Mouse (Mus musculus): ENCODE data around the gene Smim5. TPM values are rescaled to one million over a fixed set of nuclear protein-coding genes. Genes with fewer than 3 reads are reported as not detected.

Gene Smim5
- polyA plus RNA-seq, 1 experiment from 2014 or later = 1.2 TPM

DNA sequence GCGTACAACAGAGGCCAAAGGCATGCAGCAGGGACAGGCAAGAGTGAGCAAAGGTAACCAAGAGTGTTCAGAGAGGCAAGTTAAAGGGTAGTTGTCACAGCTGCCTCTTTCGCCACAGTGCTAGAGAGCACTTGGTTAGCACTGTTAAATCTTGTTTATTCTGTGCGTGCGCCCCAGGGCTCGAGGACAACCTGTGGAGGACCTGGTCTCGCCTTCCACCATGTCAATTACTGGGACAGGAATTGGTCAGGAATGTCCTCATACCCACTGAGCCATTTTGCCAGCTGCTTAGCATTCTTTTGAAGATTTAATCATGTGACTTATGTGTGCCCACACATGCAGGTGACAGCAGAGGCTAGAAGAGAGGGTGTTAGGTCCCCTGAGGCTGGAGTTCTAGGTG is 10.6 kb upstream of the Smim5 start:
- 0 out of 2 replicates have a peak, but pooled peaks cover 2% of the 10 kb centered on the region for H3K4me1 ChIP-seq (replicated peaks; ENCODE audit: control insufficient read depth, insufficient read depth, low read length)
- no peaks in the 10 kb centered on the region for H3K27me3 ChIP-seq (replicated peaks; ENCODE audit: control insufficient read depth, insufficient read depth, low read length)
- H3K4me2 ChIP-seq (ENCODE audit: low read length) = no peak overlapping the region
- H3K36me3 ChIP-seq (ENCODE audit: control insufficient read depth, insufficient read depth) = no peaks in the 10 kb centered on the region; the same call in 1 of the 2 replicates
- H3K27ac ChIP-seq (ENCODE audit: low read length) = no peak overlapping the region
- H3K9ac ChIP-seq (replicated peaks; ENCODE audit: low read depth, low read length) = no peak overlapping the region
- ATAC-seq = no peak
- WGBS = 91% methylated on average over 6 of the region's 6 CpGs
- H3K9me3 ChIP-seq (ENCODE audit: control insufficient read depth, low read length) = no peaks in the 10 kb centered on the region
- no peak overlapping the region for H3K4me3 ChIP-seq (replicated peaks; ENCODE audit: low read length)

DNA sequence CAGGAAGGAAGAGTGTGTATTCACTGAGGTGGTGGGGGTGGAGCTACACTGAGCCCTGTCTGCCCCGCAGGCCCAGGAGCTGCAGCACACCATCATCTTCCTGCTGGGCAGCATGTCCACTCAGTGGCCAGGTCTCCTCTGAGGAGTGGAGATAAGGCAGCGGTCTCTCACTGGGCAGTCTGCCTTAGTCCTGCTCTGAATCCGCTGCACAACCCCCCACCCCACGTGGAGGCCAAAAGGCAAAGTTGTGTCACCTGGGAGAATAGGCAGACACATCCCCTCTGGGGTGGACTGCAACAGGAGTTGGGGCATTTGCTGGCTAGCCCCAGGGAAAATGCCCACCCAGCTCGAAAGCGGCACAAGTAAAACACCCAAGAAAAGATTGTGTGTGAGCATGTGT is 7.6 kb upstream of the Smim5 start:
- H3K9ac ChIP-seq (replicated peaks; ENCODE audit: low read depth, low read length) = no peak overlapping the region
- H3K4me2 ChIP-seq (ENCODE audit: low read length) = no peak overlapping the region
- H3K27ac ChIP-seq (ENCODE audit: low read length) = no peak overlapping the region
- H3K4me1 ChIP-seq (replicated peaks; ENCODE audit: control insufficient read depth, insufficient read depth, low read length) = 0 out of 2 replicates have a peak, but pooled peaks cover 2% of the 10 kb centered on the region
- no peaks in the 10 kb centered on the region for H3K9me3 ChIP-seq (ENCODE audit: control insufficient read depth, low read length)
- peaks cover 3% of the 10 kb centered on the region; the same call in 1 of the 2 replicates for H3K36me3 ChIP-seq (ENCODE audit: control insufficient read depth, insufficient read depth)
- 55% methylated on average over 6 of the region's 6 CpGs for WGBS
- no peaks in the 10 kb centered on the region for H3K27me3 ChIP-seq (replicated peaks; ENCODE audit: control insufficient read depth, insufficient read depth, low read length)
- ATAC-seq = no peak
- H3K4me3 ChIP-seq (replicated peaks; ENCODE audit: low read length) = no peak overlapping the region

- Histone ChIP-seq H3K27me3 (replicated peaks; ENCODE audit: control insufficient read depth, insufficient read depth, low read length) (no peaks in the 10 kb centered on the region), H3K9ac (replicated peaks; ENCODE audit: low read depth, low read length) (no peak overlapping the region), H3K4me2 (ENCODE audit: low read length) (no peak overlapping the region), H3K4me1 (replicated peaks; ENCODE audit: control insufficient read depth, insufficient read depth, low read length) (0 out of 2 replicates have a peak, but pooled peaks cover under 1% of the 10 kb centered on the region), H3K36me3 (ENCODE audit: control insufficient read depth, insufficient read depth) (peaks cover 3% of the 10 kb centered on the region; the same call in 1 of the 2 replicates), H3K9me3 (ENCODE audit: control insufficient read depth, low read length) (no peaks in the 10 kb centered on the region), H3K4me3 (replicated peaks; ENCODE audit: low read length) (no peak overlapping the region), H3K27ac (ENCODE audit: low read length) (no peak overlapping the region)
- ATAC-seq = no peak
- 87% methylated on average over 9 of the region's 9 CpGs for WGBS
Measured at GRCm38 (mm10) chr11:115893071-115893470, 6.7 kb upstream of the Smim5 start.

DNA sequence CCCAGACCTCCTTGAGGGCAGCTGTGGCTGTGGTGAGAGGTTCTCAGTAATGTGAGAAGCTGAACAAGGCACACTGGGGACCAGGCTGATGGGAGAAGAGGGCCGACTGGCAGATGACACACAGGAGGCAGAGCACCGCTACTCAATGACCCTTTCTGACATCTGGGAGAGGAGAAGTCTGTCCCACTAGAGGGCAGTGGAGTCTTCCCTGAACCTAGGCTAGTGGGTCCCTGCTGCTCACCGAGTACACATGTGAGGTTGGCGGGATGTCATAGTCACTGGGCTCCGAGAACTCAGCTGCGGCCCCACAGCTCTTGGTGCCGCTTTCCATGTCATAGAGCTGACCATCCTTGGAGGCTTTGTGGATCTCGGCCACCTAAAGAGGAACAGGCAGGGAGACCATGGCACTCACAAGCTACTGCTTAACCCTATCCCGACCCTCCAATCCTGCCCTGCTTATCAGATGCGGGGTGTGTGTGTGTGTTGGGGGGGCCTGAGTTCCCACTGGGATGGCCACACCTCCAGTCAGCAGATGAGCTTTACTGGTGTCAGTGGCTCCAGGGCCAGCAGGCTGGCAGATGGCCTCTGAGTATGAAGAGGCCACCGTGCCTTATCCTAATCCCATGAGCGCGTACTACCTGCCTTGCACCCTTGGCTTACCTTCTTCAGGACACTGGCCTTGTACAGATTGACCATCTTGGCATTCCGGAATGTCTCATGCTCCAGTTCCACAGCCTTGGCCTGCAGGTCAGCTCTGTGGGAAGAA is 4.8 kb upstream of the Smim5 start:
- no peak overlapping the region for H3K4me2 ChIP-seq (ENCODE audit: low read length)
- H3K9me3 ChIP-seq (ENCODE audit: control insufficient read depth, low read length) = no peaks in the 10 kb centered on the region
- H3K4me3 ChIP-seq (replicated peaks; ENCODE audit: low read length) = no peak overlapping the region
- H3K9ac ChIP-seq (replicated peaks; ENCODE audit: low read depth, low read length) = no peak overlapping the region
- no peak for ATAC-seq
- H3K27ac ChIP-seq (ENCODE audit: low read length) = no peak overlapping the region
- no peaks in the 10 kb centered on the region for H3K4me1 ChIP-seq (replicated peaks; ENCODE audit: control insufficient read depth, insufficient read depth, low read length)
- 80% methylated on average over 14 of the region's 14 CpGs for WGBS
- peaks cover 3% of the 10 kb centered on the region; the same call in 1 of the 2 replicates for H3K36me3 ChIP-seq (ENCODE audit: control insufficient read depth, insufficient read depth)
- no peaks in the 10 kb centered on the region for H3K27me3 ChIP-seq (replicated peaks; ENCODE audit: control insufficient read depth, insufficient read depth, low read length)

DNA sequence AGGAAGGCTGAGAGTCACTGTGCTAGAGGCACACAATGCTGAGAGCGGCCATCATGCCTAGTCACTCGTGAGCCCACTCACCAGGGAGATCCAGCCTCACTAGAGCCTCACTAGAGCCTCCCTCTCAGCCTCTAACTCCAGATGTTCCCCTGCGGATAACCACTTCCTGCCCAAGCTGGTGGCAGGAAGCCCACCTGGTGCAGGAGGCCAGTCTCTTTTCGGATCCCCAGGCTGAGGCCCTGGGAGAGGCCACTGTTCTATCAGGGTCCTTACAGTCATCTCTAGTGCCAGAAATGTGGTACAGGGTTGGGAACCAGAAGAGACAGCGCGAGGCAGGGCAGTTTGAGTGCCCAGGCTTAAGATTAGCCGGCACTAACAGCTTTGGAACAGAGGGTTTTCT is 1.3 kb upstream of the Smim5 start:
- Histone ChIP-seq H3K27ac (ENCODE audit: low read length) (no peak overlapping the region), H3K9me3 (ENCODE audit: control insufficient read depth, low read length) (no peaks in the 10 kb centered on the region), H3K36me3 (ENCODE audit: control insufficient read depth, insufficient read depth) (peaks cover 3% of the 10 kb centered on the region; the same call in 1 of the 2 replicates), H3K4me1 (replicated peaks; ENCODE audit: control insufficient read depth, insufficient read depth, low read length) (no peaks in the 10 kb centered on the region), H3K9ac (replicated peaks; ENCODE audit: low read depth, low read length) (no peak overlapping the region), H3K27me3 (replicated peaks; ENCODE audit: control insufficient read depth, insufficient read depth, low read length) (no peaks in the 10 kb centered on the region), H3K4me3 (replicated peaks; ENCODE audit: low read length) (no peak overlapping the region), H3K4me2 (ENCODE audit: low read length) (no peak overlapping the region)
- 95% methylated on average over 7 of the region's 7 CpGs for WGBS
- ATAC-seq = no peak

- Histone ChIP-seq H3K4me2 (ENCODE audit: low read length) (no peak overlapping the region), H3K9ac (replicated peaks; ENCODE audit: low read depth, low read length) (no peak overlapping the region), H3K27ac (ENCODE audit: low read length) (no peak overlapping the region), H3K4me1 (replicated peaks; ENCODE audit: control insufficient read depth, insufficient read depth, low read length) (no peaks in the 10 kb centered on the region), H3K9me3 (ENCODE audit: control insufficient read depth, low read length) (no peaks in the 10 kb centered on the region), H3K36me3 (ENCODE audit: control insufficient read depth, insufficient read depth) (0 out of 2 replicates have a peak, but pooled peaks cover 3% of the 10 kb centered on the region), H3K27me3 (replicated peaks; ENCODE audit: control insufficient read depth, insufficient read depth, low read length) (no peaks in the 10 kb centered on the region), H3K4me3 (replicated peaks; ENCODE audit: low read length) (no peak overlapping the region)
- WGBS = 13% methylated on average over 4 of the region's 4 CpGs
- no peak for ATAC-seq
Measured at GRCm38 (mm10) chr11:115898886-115899285, 880 bp upstream of the Smim5 start.

- Histone ChIP-seq H3K4me2 (ENCODE audit: low read length) (no peak overlapping the region), H3K9ac (replicated peaks; ENCODE audit: low read depth, low read length) (no peak overlapping the region)
- WGBS = 79% methylated on average over 8 of the region's 8 CpGs
Measured at GRCm38 (mm10) chr11:115900561-115901337, 983 bp downstream of the Smim5 start.

GRCm38 (mm10) chr11:115901338-115902161 is 1.8 kb downstream of the Smim5 start:
- Histone ChIP-seq H3K4me2 (ENCODE audit: low read length) (no peak overlapping the region), H3K4me3 (replicated peaks; ENCODE audit: low read length) (no peak overlapping the region), H3K9ac (replicated peaks; ENCODE audit: low read depth, low read length) (no peak overlapping the region), H3K36me3 (ENCODE audit: control insufficient read depth, insufficient read depth) (no peaks in the 10 kb centered on the region), H3K27ac (ENCODE audit: low read length) (no peak overlapping the region), H3K9me3 (ENCODE audit: control insufficient read depth, low read length) (no peaks in the 10 kb centered on the region), H3K27me3 (replicated peaks; ENCODE audit: control insufficient read depth, insufficient read depth, low read length) (no peaks in the 10 kb centered on the region), H3K4me1 (replicated peaks; ENCODE audit: control insufficient read depth, insufficient read depth, low read length) (no peaks in the 10 kb centered on the region)
- no peak for ATAC-seq
- 87% methylated on average over 9 of the region's 9 CpGs for WGBS

More at GRCm38 (mm10) chr11:115900561-115901337, 983 bp downstream of the Smim5 start:
- H3K27me3 ChIP-seq (replicated peaks; ENCODE audit: control insufficient read depth, insufficient read depth, low read length) = no peaks in the 10 kb centered on the region
- H3K4me1 ChIP-seq (replicated peaks; ENCODE audit: control insufficient read depth, insufficient read depth, low read length) = no peaks in the 10 kb centered on the region
- H3K9me3 ChIP-seq (ENCODE audit: control insufficient read depth, low read length) = no peaks in the 10 kb centered on the region
- no peak for ATAC-seq
- H3K27ac ChIP-seq (ENCODE audit: low read length) = no peak overlapping the region
- H3K4me3 ChIP-seq (replicated peaks; ENCODE audit: low read length) = no peak overlapping the region
- no peaks in the 10 kb centered on the region for H3K36me3 ChIP-seq (ENCODE audit: control insufficient read depth, insufficient read depth)

DNA sequence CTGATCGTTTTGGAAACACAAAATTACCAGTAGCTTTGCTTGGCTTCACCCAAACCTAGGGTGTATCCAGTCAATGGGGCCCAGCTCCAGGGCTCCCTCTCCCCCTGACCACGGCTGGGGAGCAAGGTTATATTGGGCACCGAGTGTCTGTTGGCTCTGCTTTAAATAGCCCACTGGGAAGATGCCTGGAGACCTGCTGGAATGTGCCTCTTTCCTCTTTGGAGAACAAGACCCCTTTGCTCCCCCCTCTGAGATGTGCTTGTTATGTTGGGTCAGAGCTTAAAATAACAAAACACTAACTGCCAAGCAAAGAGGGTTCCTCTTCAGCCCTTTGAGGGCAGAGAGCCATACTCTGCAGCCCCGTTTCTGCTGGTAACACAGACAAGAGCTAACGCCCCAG is 2.4 kb downstream of the Smim5 start:
- Histone ChIP-seq H3K36me3 (ENCODE audit: control insufficient read depth, insufficient read depth) (no peaks in the 10 kb centered on the region), H3K9me3 (ENCODE audit: control insufficient read depth, low read length) (no peaks in the 10 kb centered on the region), H3K9ac (replicated peaks; ENCODE audit: low read depth, low read length) (no peak overlapping the region), H3K27ac (ENCODE audit: low read length) (no peak overlapping the region), H3K4me1 (replicated peaks; ENCODE audit: control insufficient read depth, insufficient read depth, low read length) (no peaks in the 10 kb centered on the region), H3K27me3 (replicated peaks; ENCODE audit: control insufficient read depth, insufficient read depth, low read length) (no peaks in the 10 kb centered on the region), H3K4me3 (replicated peaks; ENCODE audit: low read length) (no peak overlapping the region), H3K4me2 (ENCODE audit: low read length) (no peak overlapping the region)
- WGBS = 82% methylated on average over 5 of the region's 5 CpGs
- ATAC-seq = no peak
